Mouse (Mus musculus) hindbrain, embryonic 16.5 days (tissue): Measurements from ENCODE around the gene Arnt2. TPM values are rescaled to one million over a fixed set of nuclear protein-coding genes. Genes with fewer than 3 reads are reported as not detected.
A peak's percentile ranks its signal among the peaks of the same experiment; 100 is the strongest.

Source experiments
- ATAC-seq: fragments of 200-750 bp; cut with Nextera tagmentation; 2 replicates; pipeline ENCODE4 v1.8.0; 2017; ENCODE audit warnings: moderate TSS enrichment, moderate library complexity
- H3K27ac ChIP-seq: fragments of 300-500 bp; sonication (generic); 2 replicates; pipeline ENCODE4 v1.5.1; 2014; ENCODE audit warnings: low read depth, mild to moderate bottlenecking, control low read depth, low read length, moderate library complexity
- H3K27me3 ChIP-seq: fragments of 300-500 bp; sonication (generic); replicated peaks from 2 replicates; pipeline ENCODE4 v1.6.1; 2014; ENCODE audit warnings: low read length; ENCODE audit not compliant: control insufficient read depth, insufficient read depth
- H3K36me3 ChIP-seq: fragments of 300-500 bp; sonication (generic); 2 replicates; pipeline ENCODE4 v1.6.1; 2014; ENCODE audit warnings: mild to moderate bottlenecking, low read length, moderate library complexity, mixed read lengths; ENCODE audit not compliant: control insufficient read depth, insufficient read depth
- H3K4me1 ChIP-seq: fragments of 300-500 bp; sonication (generic); 2 replicates; pipeline ENCODE4 v1.6.1; 2014; ENCODE audit warnings: low read depth, low read length; ENCODE audit not compliant: control insufficient read depth, insufficient read depth
- H3K4me2 ChIP-seq: fragments of 300-500 bp; sonication (generic); 2 replicates; pipeline ENCODE4 v1.6.1; 2014; ENCODE audit warnings: mild to moderate bottlenecking, low read length, control low read depth, moderate library complexity
- H3K4me3 ChIP-seq: fragments of 300-500 bp; sonication (generic); 2 replicates; pipeline ENCODE4 v1.5.1; 2014; ENCODE audit warnings: mild to moderate bottlenecking, low read length, control low read depth, moderate library complexity
- H3K9ac ChIP-seq: fragments of 300-500 bp; sonication (generic); 2 replicates; pipeline ENCODE4 v1.6.1; 2014; ENCODE audit warnings: low read depth, mild to moderate bottlenecking, control low read depth, low read length, moderate library complexity
- H3K9me3 ChIP-seq: fragments of 300-500 bp; sonication (generic); 2 replicates; pipeline ENCODE4 v1.6.1; 2014; ENCODE audit warnings: mild to moderate bottlenecking, low read length, moderate library complexity; ENCODE audit not compliant: control insufficient read depth
- WGBS: fragments of 180-500 bp; shearing (Covaris S2); extraction: QIAGEN DNeasy Blood & Tissue Kit; methylation state at CpG from one replicate; pipeline ENCODE4 v1.1.7; 2014; 5-methylcytosine and 5-hydroxymethylcytosine counted together
- polyA plus RNA-seq: library from polyadenylated mRNA; unstranded; fragments of >200 nt; fragmentation: Nextera tagmentation; extraction: Ambion mirVana; gene quantifications from 2 replicates; pipeline ENCODE4 v1.2.1, GENCODE M21; 2015

Gene Arnt2
- polyA plus RNA-seq, 1 experiment from 2014 or later: 53.8 TPM

DNA sequence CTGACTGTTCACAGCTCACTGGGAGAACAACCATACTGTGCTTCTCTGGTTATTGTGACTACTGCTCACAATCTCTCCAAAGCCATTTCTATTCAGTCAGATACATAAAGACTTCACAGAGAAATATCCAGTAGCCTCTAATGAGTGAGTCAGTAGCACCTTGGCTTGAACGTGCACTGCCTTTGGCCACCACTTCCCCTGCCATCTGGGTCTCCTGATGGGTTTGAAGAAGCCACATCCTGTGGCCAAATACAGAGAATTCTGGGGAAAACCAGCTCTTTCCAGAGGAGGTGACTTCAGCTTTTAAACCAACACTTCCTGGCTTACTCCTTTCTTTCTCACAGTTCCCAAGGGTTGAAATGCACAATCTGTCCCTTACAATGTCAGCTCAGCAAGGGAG, 69.0 kb downstream of the Arnt2 start:
- 74% methylated on average over 1 of the region's 1 CpGs for WGBS
- Histone ChIP-seq H3K36me3 (peaks cover 21% of the 10 kb centered on the region), H3K27ac (no peak overlapping the region), H3K9me3 (no peaks in the 10 kb centered on the region), H3K9ac (no peak overlapping the region), H3K4me3 (no peak overlapping the region), H3K4me1 (peaks cover 1% of the 10 kb centered on the region), H3K27me3 (no peaks in the 10 kb centered on the region), H3K4me2 (no peak overlapping the region)
- no peak for ATAC-seq

DNA sequence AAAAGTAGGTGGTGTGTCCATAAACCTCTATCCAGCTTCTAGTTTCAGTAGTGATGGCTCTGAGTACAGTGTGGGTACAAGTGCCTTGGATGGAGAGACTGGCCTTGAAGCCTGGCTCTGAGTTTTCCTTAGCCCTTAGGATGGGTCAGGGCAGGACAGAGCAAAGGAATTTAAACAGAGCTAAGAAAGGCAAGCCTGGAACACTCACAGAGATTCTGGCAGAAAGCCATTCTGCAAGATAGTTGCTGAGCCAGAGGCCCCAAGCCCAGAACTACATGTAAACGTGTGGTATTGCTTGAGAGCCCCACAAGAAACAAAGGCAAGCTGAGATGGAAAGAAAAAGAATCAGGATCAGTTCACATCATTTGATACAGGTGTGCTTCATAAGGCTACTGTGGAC, 70.8 kb downstream of the Arnt2 start:
- Histone ChIP-seq H3K4me1 (peaks cover 2% of the 10 kb centered on the region), H3K4me2 (no peak overlapping the region), H3K27ac (no peak overlapping the region), H3K9ac (no peak overlapping the region), H3K27me3 (no peaks in the 10 kb centered on the region), H3K9me3 (no peaks in the 10 kb centered on the region), H3K36me3 (peaks cover 13% of the 10 kb centered on the region), H3K4me3 (no peak overlapping the region)
- ATAC-seq: no peak
- WGBS: 48% methylated on average over 1 of the region's 1 CpGs

DNA sequence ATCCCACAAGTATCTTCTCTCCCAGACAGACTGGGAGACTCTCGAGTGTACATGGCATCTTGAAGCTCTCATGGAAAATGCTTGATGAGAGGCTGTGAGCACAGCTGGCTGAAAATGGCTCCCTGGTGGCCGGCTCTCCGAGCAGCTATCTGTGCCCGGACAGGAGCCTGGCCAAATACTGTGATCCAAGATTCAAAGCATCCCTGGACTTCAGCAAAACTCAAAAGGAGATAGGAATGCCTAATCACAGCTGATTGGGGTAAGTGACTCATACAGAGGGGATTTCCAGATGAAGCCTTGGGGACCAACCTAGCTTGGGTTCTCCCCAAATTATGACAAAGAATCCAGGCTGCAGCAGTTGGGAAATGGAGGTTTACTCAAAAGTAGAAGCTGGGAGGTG, 72.2 kb downstream of the Arnt2 start:
- Histone ChIP-seq H3K4me2 (no peak overlapping the region), H3K27ac (no peak overlapping the region), H3K9ac (no peak overlapping the region), H3K4me1 (peaks cover 5% of the 10 kb centered on the region), H3K9me3 (no peaks in the 10 kb centered on the region), H3K4me3 (no peak overlapping the region), H3K36me3 (peaks cover 2% of the 10 kb centered on the region; the same call in 1 of the 2 replicates), H3K27me3 (no peaks in the 10 kb centered on the region)
- ATAC-seq: no peak
- WGBS: 72% methylated on average over 4 of the region's 4 CpGs

DNA sequence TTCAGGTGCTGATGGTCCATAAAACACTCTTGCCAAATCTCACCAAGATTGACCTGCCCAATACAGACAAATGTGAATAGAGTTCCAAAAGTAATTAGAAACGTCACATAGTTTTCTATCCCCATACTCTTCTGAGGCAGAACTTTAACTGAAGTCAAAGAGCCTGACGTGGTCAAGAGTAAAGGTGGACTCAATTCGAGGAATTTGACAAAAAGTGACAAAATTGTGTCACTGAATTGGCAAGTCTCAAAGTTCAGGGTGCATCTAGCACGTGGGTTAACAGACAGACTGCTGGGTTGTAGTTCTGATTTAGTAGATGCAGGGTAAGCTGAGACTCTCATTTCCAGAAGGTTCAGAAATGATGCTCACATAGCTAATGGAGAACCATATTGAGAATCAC, 73.1 kb downstream of the Arnt2 start:
- H3K9ac ChIP-seq: no peak overlapping the region
- WGBS: 90% methylated on average over 4 of the region's 4 CpGs
- no peak overlapping the region for H3K27ac ChIP-seq
- no peak for ATAC-seq
- no peaks in the 10 kb centered on the region for H3K27me3 ChIP-seq
- H3K9me3 ChIP-seq: no peaks in the 10 kb centered on the region
- H3K36me3 ChIP-seq: peaks cover 2% of the 10 kb centered on the region; the same call in 1 of the 2 replicates
- no peak overlapping the region for H3K4me3 ChIP-seq
- peaks cover 13% of the 10 kb centered on the region for H3K4me1 ChIP-seq
- H3K4me2 ChIP-seq: no peak overlapping the region

DNA sequence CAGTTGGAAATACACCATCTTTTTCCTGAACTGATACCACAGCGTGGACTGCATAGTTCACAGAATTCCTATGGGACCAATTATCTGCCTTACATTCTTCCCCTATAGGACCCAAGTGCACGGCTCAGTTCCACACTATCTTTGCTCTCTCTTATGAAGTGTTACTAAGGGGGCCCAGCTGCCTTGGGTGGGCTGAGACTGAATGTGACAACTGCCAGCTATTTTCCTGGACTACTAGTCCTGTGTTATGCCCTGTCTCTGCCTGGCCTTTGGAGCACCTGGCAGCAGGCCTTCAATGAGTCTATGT, 73.4 kb downstream of the Arnt2 start:
- Histone ChIP-seq H3K4me3 (no peak overlapping the region), H3K27me3 (no peaks in the 10 kb centered on the region), H3K27ac (no peak overlapping the region), H3K9me3 (no peaks in the 10 kb centered on the region), H3K36me3 (peaks cover 2% of the 10 kb centered on the region; the same call in 1 of the 2 replicates), H3K4me1 (peaks cover 13% of the 10 kb centered on the region), H3K9ac (no peak overlapping the region), H3K4me2 (no peak overlapping the region)
- WGBS: 61% methylated on average over 2 of the region's 2 CpGs
- no peak for ATAC-seq

DNA sequence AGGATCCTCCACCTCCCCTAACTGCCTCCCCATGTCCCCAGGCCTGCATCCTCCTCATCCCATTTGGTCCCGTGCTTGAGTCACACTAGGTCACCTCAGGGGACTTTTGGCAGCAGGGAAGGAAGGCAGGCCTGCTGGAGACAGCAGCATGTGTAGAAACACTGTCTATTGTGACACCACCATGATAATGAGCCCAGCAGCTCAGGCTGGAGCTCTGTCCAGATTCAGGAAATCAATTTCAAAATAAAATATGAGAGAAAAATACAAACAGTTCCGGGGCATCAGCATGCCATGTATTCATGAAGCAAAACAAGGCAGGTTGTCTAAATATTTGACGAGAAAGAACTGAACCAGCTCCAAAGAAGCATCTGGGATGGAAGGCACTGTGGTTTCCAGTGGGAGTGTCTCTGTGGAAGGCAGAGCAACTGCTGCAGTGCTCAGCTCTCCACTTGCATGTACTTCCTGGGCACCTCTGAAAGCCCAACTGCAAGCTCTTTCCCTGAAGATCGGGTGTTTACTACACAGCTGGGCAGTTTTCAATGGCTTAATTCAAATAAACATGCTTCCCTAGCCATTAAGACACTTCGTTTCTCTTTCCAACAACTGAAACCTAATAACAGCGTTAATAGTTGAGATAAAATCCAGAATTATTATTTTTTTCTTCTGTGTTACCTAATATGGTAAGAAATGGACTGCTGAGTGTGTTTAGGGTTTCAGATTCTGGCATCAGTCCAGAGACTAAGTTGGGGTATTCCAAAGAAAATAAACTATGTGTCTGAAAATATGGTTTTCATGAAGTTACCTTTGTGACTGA, 74.0 kb downstream of the Arnt2 start:
- H3K27me3 ChIP-seq: no peaks in the 10 kb centered on the region
- peaks cover 13% of the 10 kb centered on the region for H3K4me1 ChIP-seq
- no peak overlapping the region for H3K27ac ChIP-seq
- H3K4me2 ChIP-seq: no peak overlapping the region
- WGBS: 72% methylated on average over 6 of the region's 6 CpGs
- no peak overlapping the region for H3K4me3 ChIP-seq
- ATAC-seq: no peak
- H3K9ac ChIP-seq: no peak overlapping the region
- H3K36me3 ChIP-seq: peaks cover 2% of the 10 kb centered on the region; the same call in 1 of the 2 replicates
- no peaks in the 10 kb centered on the region for H3K9me3 ChIP-seq

DNA sequence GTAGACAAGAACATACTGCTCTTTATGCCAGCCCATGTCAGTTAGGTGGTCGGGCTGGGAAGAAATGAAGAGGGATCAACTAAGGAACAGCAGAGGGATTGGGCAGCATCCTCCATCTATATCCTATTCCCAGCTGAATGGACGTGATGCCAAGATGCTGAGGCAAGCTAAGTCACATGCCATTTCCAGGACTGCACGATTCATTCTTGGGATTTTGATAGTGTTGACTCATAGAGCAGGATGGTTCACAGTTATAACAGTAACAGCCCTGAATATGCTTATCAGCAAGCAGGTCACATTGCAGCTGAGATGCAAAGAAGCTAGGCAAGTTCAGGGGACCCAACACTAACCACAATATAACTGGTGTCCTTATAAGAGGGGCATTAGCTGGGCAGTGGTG, 76.0 kb downstream of the Arnt2 start:
- no peak overlapping the region for H3K4me2 ChIP-seq
- no peak overlapping the region for H3K4me3 ChIP-seq
- no peak for ATAC-seq
- H3K9ac ChIP-seq: no peak overlapping the region
- H3K27me3 ChIP-seq: no peaks in the 10 kb centered on the region
- no peaks in the 10 kb centered on the region for H3K9me3 ChIP-seq
- no peaks in the 10 kb centered on the region for H3K36me3 ChIP-seq
- peaks cover 16% of the 10 kb centered on the region for H3K4me1 ChIP-seq
- H3K27ac ChIP-seq: no peak overlapping the region
- WGBS: 90% methylated on average over 3 of the region's 3 CpGs

DNA sequence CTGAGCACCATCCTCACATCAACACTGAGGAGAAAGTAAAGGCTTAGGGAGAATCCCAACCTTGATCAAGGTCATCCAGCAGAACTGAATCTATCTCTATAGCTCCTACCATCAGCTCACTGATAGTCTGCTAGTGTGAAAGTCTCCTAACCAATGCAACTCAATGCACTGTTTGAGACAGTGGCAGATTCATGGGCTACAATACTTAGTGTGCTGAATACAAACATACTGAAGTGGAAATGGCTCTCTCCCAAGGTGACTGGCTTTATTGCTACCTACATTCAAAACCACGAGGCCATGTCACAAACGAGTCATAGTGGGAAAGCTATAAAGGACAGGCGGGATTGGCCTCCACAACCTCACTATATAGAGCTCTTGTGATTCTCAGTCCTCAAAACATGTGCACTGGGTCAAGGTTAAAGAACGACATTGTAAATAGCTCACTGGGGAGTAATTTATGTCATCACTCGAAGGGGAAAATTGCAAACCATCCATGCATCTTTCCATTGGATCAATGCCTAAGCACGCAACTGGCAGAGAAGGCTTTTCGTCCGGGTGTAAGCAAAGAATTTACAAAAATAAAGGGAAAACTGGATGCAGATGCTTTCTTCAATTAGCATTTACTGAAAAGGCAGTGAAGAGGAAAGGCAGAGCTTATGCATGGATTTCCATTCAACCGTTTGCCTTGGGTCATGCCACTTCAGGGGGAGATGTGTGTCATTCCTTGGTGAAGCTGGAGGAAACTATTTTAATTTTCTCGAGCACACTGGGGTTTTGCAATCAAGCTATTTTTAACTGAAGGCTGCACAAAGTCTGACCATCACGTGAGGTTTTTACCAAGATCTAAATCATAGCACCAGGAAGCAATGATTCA, 77.4 kb downstream of the Arnt2 start:
- H3K9ac ChIP-seq: no peak overlapping the region
- no peak overlapping the region for H3K4me3 ChIP-seq
- peaks cover 17% of the 10 kb centered on the region for H3K4me1 ChIP-seq
- WGBS: 36% methylated on average over 11 of the region's 11 CpGs
- no peaks in the 10 kb centered on the region for H3K27me3 ChIP-seq
- ATAC-seq: no peak
- no peaks in the 10 kb centered on the region for H3K36me3 ChIP-seq
- no peaks in the 10 kb centered on the region for H3K9me3 ChIP-seq
- no peak overlapping the region for H3K4me2 ChIP-seq
- 0 out of 2 replicates have a peak overlapping the region, but pooled peaks have one; percentile 5 for H3K27ac ChIP-seq

DNA sequence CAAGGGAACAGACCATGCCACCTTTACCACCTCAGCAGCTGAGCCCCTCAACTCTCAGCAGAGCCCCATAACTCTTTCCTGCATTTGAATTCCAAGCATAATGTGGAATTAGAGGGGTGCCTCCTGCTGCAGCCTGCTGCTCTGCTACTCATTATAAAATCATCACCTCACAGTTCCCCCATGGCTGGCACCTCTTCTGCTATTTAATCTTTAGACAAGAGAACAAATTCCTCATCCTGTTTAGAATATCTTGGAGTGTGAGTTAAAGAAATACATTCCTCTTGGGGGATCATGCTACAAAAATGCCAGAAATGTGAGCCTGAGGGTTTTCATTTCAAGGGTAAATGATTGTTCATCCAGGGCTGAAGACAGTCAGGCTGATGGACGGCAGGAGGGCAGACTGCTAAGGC, 80.8 kb downstream of the Arnt2 start:
- peak; percentile 25; the same call in 1 of the 2 replicates for ATAC-seq
- Histone ChIP-seq H3K9me3 (no peaks in the 10 kb centered on the region), H3K4me2 (no peak overlapping the region), H3K27me3 (no peaks in the 10 kb centered on the region), H3K27ac (peak overlapping the region; percentile 3; the same call in 1 of the 2 replicates), H3K36me3 (no peaks in the 10 kb centered on the region), H3K9ac (no peak overlapping the region), H3K4me3 (no peak overlapping the region), H3K4me1 (peaks cover 15% of the 10 kb centered on the region)
- 32% methylated on average over 1 of the region's 1 CpGs for WGBS
